Mouse (Mus musculus) cerebellum, adult 9-11 months (tissue): ENCODE data around the gene Auts2.
"Not testable (repeated sequence)": the region's sequence is repeated elsewhere in the genome, so short reads cannot be mapped to it uniquely, and the experiment has no call there.

ENCODE experiments used
- DNase-seq: peaks from one replicate; pipeline ENCODE4 v3.0.0; 2022

Auts2 gene

GRCm38 (mm10) chr5:132543118-132544071 lies at the start of gene Auts2:
Auts2 (minus strand) TSS chr5:132543344.
- peak; percentile 91 for DNase-seq

GRCm38 (mm10) chr5:132591721-132592695 lies 48.9 kb upstream of the Auts2 start:
- DNase-seq, result no peak

DNA sequence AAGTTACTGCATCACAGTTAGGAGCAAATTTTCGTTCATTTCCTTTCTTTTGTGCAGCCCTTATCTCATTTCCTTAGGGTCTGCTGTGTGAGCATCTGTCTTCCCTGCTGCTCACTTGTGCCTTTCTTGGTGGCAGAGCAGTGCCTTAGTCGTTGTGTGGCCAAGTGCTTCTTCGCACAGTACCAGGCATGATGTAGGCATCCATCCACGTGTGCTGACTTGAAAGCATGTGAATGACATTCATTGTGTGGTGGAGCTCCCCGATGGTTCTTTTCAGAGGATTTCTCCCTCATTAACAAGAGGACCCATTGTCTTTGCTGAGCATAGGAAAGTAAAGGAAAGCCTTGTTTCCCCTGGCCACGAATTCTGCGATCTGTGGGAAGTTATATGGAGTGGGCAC lies 36.6 kb upstream of the Auts2 start:
- no peak for DNase-seq

GRCm38 (mm10) chr5:132560771-132561170 lies 17.6 kb upstream of the Auts2 start:
- not testable (repeated sequence) for DNase-seq

GRCm38 (mm10) chr5:132545761-132546160 lies 2.6 kb upstream of the Auts2 start:
- peak; percentile 62 for DNase-seq

- peak; percentile 59 for DNase-seq
These were observed 1.2 kb upstream of the Auts2 start for GRCm38 (mm10) chr5:132544176-132544995.

DNA sequence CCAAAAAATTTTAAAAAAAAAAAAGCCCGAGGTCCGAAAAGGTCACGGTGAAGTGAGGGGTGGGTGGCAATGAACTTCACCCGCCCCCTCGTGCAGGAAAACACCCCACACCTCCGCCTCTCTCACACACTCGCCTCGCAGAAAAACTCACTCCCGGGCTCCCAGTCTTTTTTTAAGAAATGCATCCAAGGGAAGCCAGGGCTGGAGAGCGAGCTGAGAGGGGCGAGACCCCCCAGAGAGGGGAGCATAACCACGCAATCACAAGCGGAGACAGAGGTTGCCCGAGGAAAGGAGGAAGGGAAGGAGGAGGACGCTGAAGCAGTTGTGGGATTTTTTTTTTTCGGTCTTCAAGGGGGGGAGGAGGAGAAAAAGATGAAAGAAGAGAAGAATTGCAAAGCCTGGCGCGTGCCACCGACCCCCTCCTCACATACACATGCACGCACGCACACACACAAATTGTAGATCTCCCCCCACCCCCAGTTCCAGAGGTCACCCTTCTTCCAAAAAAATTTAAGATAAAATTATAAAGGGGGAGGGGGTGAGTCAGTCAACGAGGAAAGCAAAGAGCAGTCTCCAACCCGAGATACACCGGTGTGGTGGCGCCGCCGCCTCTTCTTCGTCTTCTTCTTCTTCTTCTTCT lies 643 bp downstream of the Auts2 start:
- peak; percentile 62 for DNase-seq

GRCm38 (mm10) chr5:132541951-132542350 lies 1.2 kb downstream of the Auts2 start:
- DNase-seq, result peak; percentile 22

DNA sequence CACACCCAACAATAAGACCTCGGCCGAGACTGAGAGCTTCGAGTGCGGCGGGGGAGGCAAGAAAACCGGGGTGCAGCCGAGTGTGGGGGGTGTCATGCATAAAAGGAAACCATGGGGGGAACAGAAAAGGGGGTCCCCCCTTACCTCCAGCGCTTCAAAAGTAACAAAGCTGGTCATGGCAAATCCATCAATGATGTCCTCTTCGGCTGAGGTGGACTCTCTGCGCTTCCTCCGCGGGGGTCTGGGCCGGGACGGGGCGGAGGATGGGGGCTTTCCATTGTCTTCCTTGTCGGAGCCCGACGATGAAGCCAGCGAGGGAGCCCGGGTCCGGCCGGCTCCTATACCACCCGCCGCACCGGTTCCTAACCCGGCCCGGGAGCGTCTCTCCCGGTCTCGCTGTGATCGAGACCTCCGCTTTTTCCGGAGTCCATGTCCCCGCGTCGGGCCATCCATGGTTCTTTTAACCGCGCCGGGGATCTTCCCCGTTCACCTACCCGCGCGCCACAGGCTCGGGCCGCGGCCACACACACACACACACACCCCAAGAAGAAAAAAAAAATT lies 1.7 kb downstream of the Auts2 start:
- DNase-seq, result peak; percentile 54

DNA sequence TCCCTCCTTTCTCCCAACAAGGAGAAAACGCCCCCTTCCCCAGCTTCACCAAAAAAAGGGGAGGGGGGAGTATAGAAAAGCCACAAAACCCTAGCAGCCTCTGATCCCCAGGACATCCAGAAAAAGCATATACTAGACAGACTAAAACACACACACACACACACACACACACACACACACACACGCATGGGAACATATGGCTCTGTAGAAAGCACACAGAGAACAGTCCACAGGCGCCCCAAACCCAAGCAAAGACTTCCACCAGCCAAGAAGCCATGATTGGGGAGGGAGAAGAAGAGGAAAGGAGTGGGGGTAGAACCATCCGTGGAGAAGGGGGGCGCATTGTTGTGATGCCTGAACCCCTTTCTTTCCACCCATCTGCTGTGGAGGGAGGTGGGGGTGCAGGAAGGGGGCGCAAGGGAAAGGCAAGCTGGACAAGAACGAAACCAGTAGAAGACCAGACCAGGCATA lies 2.3 kb downstream of the Auts2 start:
- no peak for DNase-seq

GRCm38 (mm10) chr5:132537475-132537874 lies 5.7 kb downstream of the Auts2 start:
- DNase-seq, result no peak

- no peak for DNase-seq
These were observed 16.7 kb downstream of the Auts2 start for GRCm38 (mm10) chr5:132526395-132526794.

DNA sequence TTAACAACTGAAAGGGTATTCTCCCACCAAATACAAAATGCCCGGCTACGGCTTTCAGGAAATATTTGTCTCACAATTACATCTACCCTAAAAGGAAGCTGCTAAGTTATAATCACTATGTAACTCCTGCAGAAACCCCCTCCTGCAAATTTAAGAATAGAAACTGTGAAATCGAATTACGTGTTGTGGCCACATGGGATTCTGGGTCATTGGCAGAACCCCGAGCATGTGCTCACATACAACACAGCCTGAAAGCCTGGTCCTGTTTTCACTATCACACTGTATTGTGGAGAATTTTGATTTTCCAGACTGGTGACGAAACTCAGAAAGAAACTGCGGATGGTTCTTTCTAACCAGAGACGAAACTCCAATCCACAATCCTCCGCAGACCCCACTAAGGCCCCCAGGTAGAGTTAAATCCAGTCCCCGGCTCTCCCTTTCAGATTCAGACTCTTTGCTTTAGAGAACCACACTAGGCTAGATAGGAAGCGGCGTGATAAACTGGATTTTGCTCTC lies 21.7 kb downstream of the Auts2 start:
- DNase-seq, result no peak

- no peak for DNase-seq
These were observed 25.3 kb downstream of the Auts2 start for GRCm38 (mm10) chr5:132517879-132518278.

DNA sequence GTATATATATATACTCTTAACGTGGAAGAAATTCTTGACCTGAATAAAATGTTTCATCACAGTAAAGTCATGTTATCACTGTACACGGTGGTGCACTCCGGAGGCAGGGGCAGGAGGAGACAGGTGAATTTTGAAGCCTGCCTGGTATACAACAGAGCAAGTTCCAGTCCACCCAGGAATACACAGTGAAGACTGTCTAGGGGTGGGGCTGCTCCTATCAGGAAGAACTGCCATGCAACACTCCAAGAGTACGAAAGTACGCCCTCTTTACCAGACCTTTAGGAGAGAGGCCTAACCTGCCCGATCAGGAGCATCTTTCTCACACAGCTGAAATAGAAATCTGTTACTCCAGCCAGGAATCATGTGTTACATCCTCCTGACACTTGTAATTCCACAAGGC lies 28.6 kb downstream of the Auts2 start:
- DNase-seq, result no peak

DNA sequence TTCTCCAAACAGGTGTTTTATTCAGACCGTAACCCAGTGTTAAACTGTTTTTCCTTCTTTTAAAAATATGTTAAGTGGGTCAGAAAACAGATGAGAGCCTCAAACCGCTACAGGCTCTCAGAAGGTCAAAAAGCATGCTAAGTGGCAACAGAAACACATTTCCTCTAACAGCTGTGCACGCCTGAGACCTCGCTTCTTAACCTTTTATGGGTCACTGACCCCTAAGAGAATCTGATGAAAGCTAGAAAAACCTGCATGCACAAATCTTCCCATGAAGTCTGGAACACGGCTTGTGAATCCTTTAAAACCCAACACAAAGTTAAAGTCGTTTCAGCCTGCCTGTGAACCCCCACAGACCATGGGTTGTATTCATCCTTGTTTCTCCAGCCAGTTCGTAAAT lies 29.9 kb downstream of the Auts2 start:
- DNase-seq, result no peak

GRCm38 (mm10) chr5:132509464-132509885 lies 33.7 kb downstream of the Auts2 start:
- DNase-seq, result no peak

GRCm38 (mm10) chr5:132504893-132505292 lies 38.3 kb downstream of the Auts2 start:
- no peak for DNase-seq

DNA sequence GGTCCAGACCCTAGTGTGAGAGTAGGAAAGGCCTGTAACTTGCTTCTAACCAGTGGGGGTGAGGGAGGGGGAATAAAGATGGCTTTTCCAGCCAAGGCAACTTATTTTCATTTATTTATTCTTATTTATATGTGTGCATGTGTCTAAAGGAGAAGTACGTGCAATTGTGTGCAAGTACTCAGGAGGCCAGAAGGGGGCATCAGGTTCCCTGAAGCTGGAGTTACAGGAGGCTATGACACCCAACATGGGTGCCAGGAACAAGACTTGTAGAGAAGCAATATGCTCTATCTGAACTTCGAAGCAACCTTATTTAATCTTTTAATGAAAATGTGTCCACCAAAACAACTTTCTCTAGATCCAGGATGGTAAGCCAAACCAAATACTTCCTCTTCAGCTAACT lies 39.7 kb downstream of the Auts2 start:
- DNase-seq, result no peak

GRCm38 (mm10) chr5:132502036-132502435 lies 41.1 kb downstream of the Auts2 start:
- DNase-seq, result no peak

GRCm38 (mm10) chr5:132500817-132501231 lies 42.3 kb downstream of the Auts2 start:
- no peak for DNase-seq
